Mouse (Mus musculus) adrenal gland, adult 2 months (tissue): ENCODE measurements at regions not wholly inside any gene's neighbourhood (a gene's known extent, or its start where the extent isn't known, plus 50 kb on each side); places are given as distances from the start of the nearest gene placed in this dataset.

Experiments
- DNase-seq: peaks from one replicate; pipeline ENCODE4 v3.0.0; 2021

DNA sequence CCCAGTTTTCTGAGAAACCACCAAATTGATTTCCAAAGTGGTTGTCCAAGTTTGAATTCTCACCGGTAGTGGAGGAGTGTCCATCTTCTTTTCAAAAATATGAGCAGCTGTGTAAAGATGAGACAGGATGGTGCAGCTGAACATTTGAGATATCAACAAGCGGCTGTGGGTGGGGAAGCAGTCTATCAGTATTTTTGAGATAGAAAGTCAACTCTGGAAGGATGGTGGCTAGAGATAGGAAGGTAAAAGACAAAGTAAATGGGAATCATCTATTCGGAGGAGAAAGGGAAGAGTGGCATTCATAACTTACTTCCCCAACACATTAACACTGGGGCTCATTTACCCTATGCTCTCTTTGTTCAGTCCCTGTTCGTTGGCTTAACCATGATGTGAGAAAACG lies 146.9 kb upstream of the Gmnc start:
- no peak for DNase-seq

- no peak for DNase-seq
Measured at GRCm38 (mm10) chr16:27138987-27139386, 147.5 kb upstream of the Gmnc start.

- peak; percentile 25 for DNase-seq
Measured at GRCm38 (mm10) chr16:27140037-27140436, 148.6 kb upstream of the Gmnc start.

- no peak for DNase-seq
Measured at GRCm38 (mm10) chr16:27155805-27156204, 151.5 kb upstream of the Ostn start.

DNA sequence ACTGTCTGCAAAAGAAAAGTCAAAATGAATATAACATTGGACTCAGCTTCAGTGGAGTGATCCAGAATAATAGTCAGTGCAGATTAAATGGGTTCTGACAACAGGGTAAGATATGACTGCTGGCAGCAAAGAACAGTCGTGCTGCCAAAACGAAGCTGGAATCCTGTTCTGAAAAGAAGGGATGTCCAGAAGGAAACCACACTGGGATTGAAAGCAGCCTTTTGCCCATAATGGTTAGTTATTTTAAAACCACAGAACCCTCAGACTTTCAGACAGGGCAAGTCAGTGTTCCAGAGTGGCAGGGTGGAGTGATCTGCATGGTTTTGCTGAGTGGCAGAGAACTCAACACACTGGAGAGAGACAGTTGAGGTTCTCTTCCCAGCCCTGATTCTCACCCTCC lies 111.6 kb upstream of the Ostn start:
- no peak for DNase-seq
